Mouse (Mus musculus) bone marrow macrophage, adult 2 months (primary cell): ENCODE results near the gene Skil. TPM values are rescaled to one million over a fixed set of nuclear protein-coding genes. Genes with fewer than 3 reads are reported as not detected.

Source experiments
- H3K27ac ChIP-seq: 2 replicates; pipeline ENCODE4 v1.5.1; 2012; ENCODE audit warnings: low read depth, low read length; ENCODE audit not compliant: insufficient read depth
- H3K4me1 ChIP-seq: 2 replicates; pipeline ENCODE4 v1.6.1; 2012; ENCODE audit warnings: low read length; ENCODE audit not compliant: control insufficient read depth, insufficient read depth
- H3K4me3 ChIP-seq: 2 replicates; pipeline ENCODE4 v1.5.1; 2012; ENCODE audit warnings: mild to moderate bottlenecking, low read length, moderate library complexity; ENCODE audit not compliant: insufficient read depth
- CTCF ChIP-seq: IDR thresholded peaks from 2 replicates; pipeline ENCODE4 v1.5.1; 2012; ENCODE audit warnings: low read depth, mild to moderate bottlenecking, low read length, moderate library complexity
- POLR2A ChIP-seq: IDR thresholded peaks from 2 replicates; pipeline ENCODE4 v1.6.1; 2012; ENCODE audit warnings: mild to moderate bottlenecking, low read depth, low read length, borderline replicate concordance
- polyA plus RNA-seq: library from polyadenylated mRNA; stranded (reverse); fragments of >200 nt; gene quantifications from 2 replicates; pipeline ENCODE4 v1.2.4, GENCODE M21; 2012; ENCODE audit not compliant: missing spikeins, insufficient read depth, insufficient read length

The Skil gene
- polyA plus RNA-seq, 1 experiment: 35.5 TPM

DNA sequence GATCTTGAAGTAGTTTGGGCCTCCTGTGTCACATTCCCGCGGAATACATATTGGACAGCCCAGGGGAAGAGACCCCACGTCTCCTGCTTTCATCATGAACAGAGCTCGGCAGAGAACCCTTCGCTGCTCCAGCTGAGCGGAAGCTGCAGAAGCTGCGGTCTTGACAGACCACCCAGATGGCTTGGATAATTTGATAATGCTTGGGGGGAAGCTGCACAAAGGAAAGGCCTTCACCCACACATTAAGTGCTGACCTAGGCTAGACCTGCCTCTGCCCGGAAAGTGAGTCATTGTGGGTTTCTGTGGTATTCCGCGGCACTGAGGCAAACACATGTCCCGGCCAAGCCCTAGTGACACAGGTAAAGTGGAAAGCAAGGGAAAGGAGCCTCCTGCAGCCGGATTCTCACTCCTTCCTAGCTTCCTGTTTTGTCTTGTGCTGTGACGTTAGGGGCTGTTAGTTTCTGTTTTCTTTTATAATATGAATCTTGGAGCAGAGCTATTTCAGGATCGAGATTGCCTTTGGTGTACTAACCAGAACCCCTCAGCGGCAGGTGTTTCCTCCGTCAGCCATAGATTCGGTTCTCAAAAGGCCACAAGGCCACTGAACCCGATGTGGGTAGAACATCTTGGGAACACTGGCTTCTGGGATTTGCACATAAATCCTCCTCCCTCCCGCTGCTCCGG is 33.6 kb upstream of the Skil start:
- TF ChIP-seq POLR2A (no peak), CTCF (no peak)
- H3K4me1 ChIP-seq: peaks cover 20% of the 10 kb centered on the region
- peak overlapping the region; percentile 65 for H3K27ac ChIP-seq
- H3K4me3 ChIP-seq: peak overlapping the region; percentile 25

DNA sequence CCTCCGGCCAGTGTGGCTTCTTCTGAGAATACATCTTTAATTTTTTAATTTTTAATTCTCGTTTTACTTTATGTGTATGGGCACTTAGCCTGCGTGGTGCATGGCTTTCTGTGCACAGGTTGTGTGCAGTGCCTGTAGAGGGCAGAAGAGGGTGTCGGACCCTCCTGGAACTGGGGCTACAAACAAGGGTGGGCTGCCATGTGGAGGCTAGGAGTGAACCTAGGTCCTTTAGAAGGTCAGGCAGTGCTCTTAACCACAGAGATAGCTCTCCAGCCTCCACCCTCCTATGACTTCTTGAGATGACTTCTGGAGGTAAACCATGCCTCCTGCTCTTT is 33.1 kb upstream of the Skil start:
- H3K27ac ChIP-seq: peak overlapping the region; percentile 65
- no peak for TF ChIP-seq POLR2A
- TF ChIP-seq CTCF: 0 out of 2 replicates have a peak, but pooled peaks have one; percentile 39
- H3K4me1 ChIP-seq: peaks cover 20% of the 10 kb centered on the region
- H3K4me3 ChIP-seq: no peak overlapping the region

DNA sequence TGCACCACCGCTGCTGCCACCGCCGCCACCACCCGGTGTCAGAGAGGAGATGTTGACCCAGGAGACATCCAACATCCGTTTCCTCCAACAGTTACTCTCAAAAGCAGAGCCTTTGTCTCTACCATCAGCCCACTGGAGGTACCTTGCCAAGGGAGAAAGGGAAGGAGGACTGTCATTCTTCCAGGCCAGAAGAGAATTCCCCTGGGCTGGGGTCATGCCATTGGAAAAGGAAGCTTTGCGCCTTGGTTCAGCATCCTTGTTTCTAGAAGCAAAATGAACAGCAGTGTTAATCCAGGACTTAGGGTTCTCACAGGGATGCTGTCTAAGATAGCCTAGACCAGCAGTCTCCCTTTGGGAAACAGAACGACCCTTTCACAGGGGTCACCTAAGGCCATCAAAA is 32.5 kb upstream of the Skil start:
- Histone ChIP-seq H3K4me1 (peaks cover 20% of the 10 kb centered on the region), H3K27ac (no peak overlapping the region), H3K4me3 (no peak overlapping the region)
- TF ChIP-seq POLR2A (no peak), CTCF (no peak)

DNA sequence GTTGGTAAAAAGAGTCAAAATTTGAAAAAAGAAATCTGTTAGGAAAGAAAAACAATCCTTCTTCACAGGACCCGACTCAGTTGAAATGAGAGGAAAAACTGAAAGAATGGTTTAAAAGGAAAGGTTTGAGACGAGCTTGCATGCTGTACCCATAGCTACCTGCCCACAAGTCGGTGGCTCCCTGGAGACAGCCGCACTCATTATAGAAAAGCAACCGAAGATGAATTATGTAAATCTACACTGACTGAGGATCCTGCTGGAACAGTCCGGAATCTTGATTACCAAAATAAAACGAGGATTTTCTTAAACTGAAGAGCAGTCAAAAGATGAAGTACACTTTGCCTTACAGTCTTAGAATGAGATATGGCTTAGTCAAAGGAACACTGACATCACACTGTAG is 26.4 kb upstream of the Skil start:
- H3K27ac ChIP-seq: no peak overlapping the region
- H3K4me3 ChIP-seq: no peak overlapping the region
- no peaks in the 10 kb centered on the region for H3K4me1 ChIP-seq
- no peak for TF ChIP-seq CTCF
- TF ChIP-seq POLR2A: no peak

DNA sequence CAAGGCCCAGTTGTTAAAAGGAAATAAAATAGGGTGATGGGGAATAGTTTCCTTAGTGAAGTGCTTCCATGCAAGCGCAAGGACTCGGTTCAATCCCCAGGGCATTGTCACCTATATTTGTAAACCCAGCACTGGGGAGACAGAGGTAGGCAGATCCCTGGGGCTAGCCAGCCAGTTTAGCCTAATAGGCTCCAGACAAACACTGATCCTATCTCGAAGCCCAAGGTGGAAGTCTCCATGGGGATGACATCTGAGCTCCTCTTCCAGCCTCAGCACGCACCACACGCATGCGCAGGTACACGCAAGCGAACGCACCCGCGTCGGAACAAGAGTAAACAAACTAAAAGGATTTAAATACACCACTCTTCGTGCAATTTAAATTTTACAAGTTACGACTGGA is 23.1 kb upstream of the Skil start:
- Histone ChIP-seq H3K4me3 (no peak overlapping the region), H3K4me1 (no peaks in the 10 kb centered on the region), H3K27ac (no peak overlapping the region)
- TF ChIP-seq CTCF (no peak), POLR2A (no peak)

DNA sequence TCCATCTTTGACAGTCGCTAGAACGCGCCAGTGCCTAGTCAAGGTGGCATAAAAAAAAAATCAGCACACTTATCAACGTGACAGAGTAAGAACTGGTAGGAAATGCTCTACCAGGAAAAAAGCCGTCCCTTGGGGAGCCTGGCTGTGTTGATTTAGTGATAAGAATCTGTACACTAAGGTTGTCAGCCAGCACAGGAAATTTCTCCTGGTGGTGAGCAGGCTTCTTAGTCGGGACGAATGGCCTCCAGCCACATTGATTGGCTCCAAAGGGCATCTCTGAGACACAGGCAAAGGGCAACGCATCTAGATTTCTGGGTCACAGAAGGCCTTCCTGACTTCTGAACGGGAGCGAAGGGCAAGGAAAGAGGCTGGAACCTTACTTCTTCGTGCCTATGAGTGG is 19.1 kb upstream of the Skil start:
- H3K4me1 ChIP-seq: no peaks in the 10 kb centered on the region
- H3K4me3 ChIP-seq: no peak overlapping the region
- no peak for TF ChIP-seq CTCF
- no peak for TF ChIP-seq POLR2A
- no peak overlapping the region for H3K27ac ChIP-seq

DNA sequence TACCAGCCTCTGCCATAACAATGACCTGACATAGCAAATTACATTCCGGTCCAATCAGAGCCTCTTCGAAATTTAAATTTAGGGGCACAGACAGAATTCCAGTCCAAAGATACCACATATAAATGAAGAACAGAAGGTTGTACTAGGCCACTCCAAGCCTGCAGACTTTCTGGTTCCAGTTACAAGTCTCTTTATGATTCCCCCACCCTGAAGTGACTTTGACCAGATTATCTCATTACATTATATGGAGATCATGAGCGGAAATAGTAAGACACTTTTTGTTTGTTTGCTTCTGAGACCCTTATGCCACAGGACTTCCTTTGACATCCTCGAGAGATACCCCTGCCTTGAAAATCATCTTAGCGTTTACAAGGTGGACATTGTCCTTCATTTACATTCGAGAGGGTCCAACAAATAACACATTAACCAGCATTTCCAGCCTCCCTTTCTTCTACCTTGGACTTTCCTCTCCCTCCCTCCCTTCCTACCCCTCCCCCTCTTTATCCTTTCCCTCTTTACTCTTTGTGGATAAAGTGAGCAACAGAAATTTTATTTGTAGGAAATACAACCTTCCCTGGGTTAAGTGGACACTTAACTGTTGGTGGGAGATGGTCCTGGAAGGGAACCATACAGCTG is 17.7 kb upstream of the Skil start:
- Histone ChIP-seq H3K4me1 (no peaks in the 10 kb centered on the region), H3K27ac (no peak overlapping the region), H3K4me3 (no peak overlapping the region)
- TF ChIP-seq POLR2A: no peak
- TF ChIP-seq CTCF: no peak

DNA sequence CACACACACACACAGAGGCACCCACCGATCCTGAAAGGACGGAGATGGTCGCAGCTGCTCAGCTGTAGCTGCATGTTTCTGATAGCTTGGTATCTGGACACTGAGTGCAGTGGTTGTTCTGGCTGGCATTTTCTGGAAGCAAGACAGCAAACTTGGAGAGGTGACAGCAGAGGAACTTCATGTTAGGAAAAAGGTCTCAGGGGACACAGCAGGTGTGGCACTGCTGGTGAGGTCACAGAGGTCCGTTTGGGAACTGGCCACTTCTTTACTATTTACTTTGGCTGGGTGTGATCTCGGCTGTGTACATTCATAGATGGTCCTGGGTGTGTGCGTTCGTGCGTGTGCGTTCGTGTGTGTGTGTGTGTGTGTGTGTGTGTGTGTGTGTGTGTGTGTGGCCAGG is 15.4 kb upstream of the Skil start:
- TF ChIP-seq CTCF: no peak
- TF ChIP-seq POLR2A: no peak
- Histone ChIP-seq H3K4me3 (no peak overlapping the region), H3K27ac (no peak overlapping the region), H3K4me1 (peaks cover 5% of the 10 kb centered on the region)

DNA sequence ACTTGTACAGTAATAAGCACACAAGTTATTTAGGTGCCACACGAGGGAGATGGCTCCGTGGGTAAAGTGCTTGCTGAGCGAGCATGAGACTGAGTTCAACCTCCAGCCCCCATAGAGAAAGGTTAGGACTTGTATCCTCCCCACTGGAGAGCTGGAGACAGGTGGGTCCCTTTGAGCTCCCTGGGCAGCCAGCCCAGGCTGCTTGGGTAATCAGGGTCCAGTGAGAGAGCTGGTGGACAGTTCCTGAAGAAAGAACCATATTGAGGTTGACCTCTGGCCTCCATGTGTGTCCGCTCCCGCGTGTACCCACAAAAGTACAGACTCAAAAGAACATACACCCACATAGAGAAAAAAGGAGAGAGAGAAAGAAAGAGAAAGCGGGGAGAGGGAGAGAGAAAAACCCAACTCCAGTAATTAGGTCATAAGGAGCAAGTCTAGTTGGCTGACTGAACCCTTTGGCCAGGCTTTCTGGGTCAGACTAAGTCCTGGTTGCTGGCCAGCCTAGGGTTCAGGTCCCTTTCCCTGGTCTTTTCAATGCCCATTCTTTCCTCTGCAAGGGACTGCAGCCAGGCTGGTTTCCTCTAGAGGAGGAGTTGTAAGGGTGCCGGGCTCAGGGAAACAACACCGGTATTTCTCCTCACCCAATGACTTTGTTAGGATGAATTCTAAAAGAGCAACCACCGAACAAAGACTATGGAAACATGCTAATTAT is 13.9 kb upstream of the Skil start:
- Histone ChIP-seq H3K4me3 (no peak overlapping the region), H3K4me1 (peaks cover 14% of the 10 kb centered on the region), H3K27ac (no peak overlapping the region)
- TF ChIP-seq POLR2A: no peak
- no peak for TF ChIP-seq CTCF
